Mouse (Mus musculus) olfactory bulb, adult 2 months (tissue): ENCODE measurements around the gene Ing1.

Experiments used
- CTCF ChIP-seq: fragments of 200-500 bp; IDR thresholded peaks from 2 replicates; pipeline ENCODE4 v1.5.1; 2012; ENCODE audit warnings: low read depth, mild to moderate bottlenecking, low read length, moderate library complexity; ENCODE audit not compliant: insufficient read depth
- POLR2A ChIP-seq: fragments of 200-500 bp; IDR thresholded peaks from 2 replicates; pipeline ENCODE4 v1.6.1; 2012; ENCODE audit warnings: mild to moderate bottlenecking, low read depth, low read length, moderate library complexity; ENCODE audit not compliant: insufficient read depth

GRCm38 (mm10) chr8:11586374-11586745 is 31.0 kb downstream of the Ing1 start:
- TF ChIP-seq POLR2A (no peak), CTCF (no peak)
